Mouse (Mus musculus) intestine, embryonic 16.5 days (tissue): Measurements from ENCODE around the gene Astn1. TPM values are rescaled to one million over a fixed set of nuclear protein-coding genes. Genes with fewer than 3 reads are reported as not detected.

Experiments used
- ATAC-seq: fragments of 200-750 bp; cut with Nextera tagmentation; 2 replicates; pipeline ENCODE4 v1.8.0; 2017; ENCODE audit warnings: moderate TSS enrichment, moderate library complexity
- H3K27ac ChIP-seq: fragments of 300-500 bp; sonication (generic); 2 replicates; pipeline ENCODE4 v1.5.1; 2014; ENCODE audit warnings: mild to moderate bottlenecking, low read length
- H3K27me3 ChIP-seq: fragments of 300-500 bp; sonication (generic); replicated peaks from 2 replicates; pipeline ENCODE4 v1.6.1; 2014; ENCODE audit warnings: low read length, control low read depth, mixed read lengths; ENCODE audit not compliant: control insufficient read depth, insufficient read depth
- H3K36me3 ChIP-seq: fragments of 300-500 bp; sonication (generic); 2 replicates; pipeline ENCODE4 v1.6.1; 2014; ENCODE audit warnings: low read length, control low read depth; ENCODE audit not compliant: control insufficient read depth, insufficient read depth
- H3K4me1 ChIP-seq: fragments of 300-500 bp; sonication (generic); 2 replicates; pipeline ENCODE4 v1.6.1; 2014; ENCODE audit warnings: low read length, control low read depth, mixed read lengths; ENCODE audit not compliant: control insufficient read depth, insufficient read depth
- H3K4me2 ChIP-seq: fragments of 300-500 bp; sonication (generic); 2 replicates; pipeline ENCODE4 v1.6.1; 2014; ENCODE audit warnings: low read depth, low read length, control low read depth
- H3K4me3 ChIP-seq: fragments of 300-500 bp; sonication (generic); 2 replicates; pipeline ENCODE4 v1.5.1; 2014; ENCODE audit warnings: mild to moderate bottlenecking, low read length
- H3K9ac ChIP-seq: fragments of 300-500 bp; sonication (generic); 2 replicates; pipeline ENCODE4 v1.6.1; 2014; ENCODE audit warnings: low read depth, low read length
- H3K9me3 ChIP-seq: fragments of 300-500 bp; sonication (generic); 2 replicates; pipeline ENCODE4 v1.6.1; 2016; ENCODE audit warnings: low read length, control low read depth; ENCODE audit not compliant: control insufficient read depth
- WGBS: fragments of 180-500 bp; shearing (Covaris S2); extraction: QIAGEN DNeasy Blood & Tissue Kit; methylation state at CpG from one replicate; pipeline ENCODE4 v1.1.7; 2014; 5-methylcytosine and 5-hydroxymethylcytosine counted together
- polyA plus RNA-seq: library from polyadenylated mRNA; unstranded; fragments of >200 nt; fragmentation: Nextera tagmentation; extraction: Ambion mirVana; gene quantifications from 2 replicates; pipeline ENCODE4 v1.2.1, GENCODE M21; 2015

The Astn1 gene
- polyA plus RNA-seq, 1 experiment from 2014 or later: 0.67 TPM

- H3K4me2 ChIP-seq: no peak overlapping the region
- no peak overlapping the region for H3K4me3 ChIP-seq
- no peaks in the 10 kb centered on the region for H3K4me1 ChIP-seq
- 74% methylated on average over 4 of the region's 4 CpGs for WGBS
- H3K9me3 ChIP-seq: no peaks in the 10 kb centered on the region
- H3K36me3 ChIP-seq: no peaks in the 10 kb centered on the region
- no peak overlapping the region for H3K27ac ChIP-seq
- H3K27me3 ChIP-seq: no peaks in the 10 kb centered on the region
- no peak for ATAC-seq
- H3K9ac ChIP-seq: no peak overlapping the region
Observed at GRCm38 (mm10) chr1:158545095-158545494, 183.0 kb downstream of the Astn1 start.

DNA sequence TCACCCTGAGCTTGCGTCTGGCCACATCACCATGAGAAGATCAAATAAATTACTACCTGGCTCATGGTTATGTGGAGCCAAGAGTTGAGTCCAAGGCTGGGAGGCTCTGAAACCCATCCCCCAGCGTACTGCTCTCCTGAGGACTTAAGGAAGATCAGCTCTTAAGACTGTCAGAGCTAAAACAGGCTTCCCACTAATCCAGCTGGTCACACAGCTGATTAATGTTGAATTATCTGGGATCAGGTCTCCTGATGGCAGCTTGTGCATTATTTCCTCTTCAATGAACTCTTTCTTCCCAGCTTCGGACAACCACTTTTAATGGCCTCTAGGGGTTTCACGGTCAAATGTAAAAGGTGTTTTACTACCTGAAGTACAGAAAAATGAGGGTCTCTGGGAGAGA, 184.4 kb downstream of the Astn1 start:
- WGBS: 51% methylated on average over 4 of the region's 4 CpGs
- no peaks in the 10 kb centered on the region for H3K4me1 ChIP-seq
- ATAC-seq: no peak
- no peaks in the 10 kb centered on the region for H3K36me3 ChIP-seq
- H3K4me3 ChIP-seq: no peak overlapping the region
- H3K9me3 ChIP-seq: no peaks in the 10 kb centered on the region
- H3K27ac ChIP-seq: no peak overlapping the region
- H3K27me3 ChIP-seq: no peaks in the 10 kb centered on the region
- H3K4me2 ChIP-seq: no peak overlapping the region
- H3K9ac ChIP-seq: no peak overlapping the region

GRCm38 (mm10) chr1:158547592-158548211, 185.6 kb downstream of the Astn1 start:
- Histone ChIP-seq H3K4me2 (no peak overlapping the region), H3K4me1 (no peaks in the 10 kb centered on the region), H3K9ac (no peak overlapping the region), H3K4me3 (no peak overlapping the region), H3K27me3 (no peaks in the 10 kb centered on the region), H3K27ac (no peak overlapping the region), H3K36me3 (no peaks in the 10 kb centered on the region), H3K9me3 (no peaks in the 10 kb centered on the region)
- no peak for ATAC-seq
- WGBS: 44% methylated on average over 3 of the region's 3 CpGs

DNA sequence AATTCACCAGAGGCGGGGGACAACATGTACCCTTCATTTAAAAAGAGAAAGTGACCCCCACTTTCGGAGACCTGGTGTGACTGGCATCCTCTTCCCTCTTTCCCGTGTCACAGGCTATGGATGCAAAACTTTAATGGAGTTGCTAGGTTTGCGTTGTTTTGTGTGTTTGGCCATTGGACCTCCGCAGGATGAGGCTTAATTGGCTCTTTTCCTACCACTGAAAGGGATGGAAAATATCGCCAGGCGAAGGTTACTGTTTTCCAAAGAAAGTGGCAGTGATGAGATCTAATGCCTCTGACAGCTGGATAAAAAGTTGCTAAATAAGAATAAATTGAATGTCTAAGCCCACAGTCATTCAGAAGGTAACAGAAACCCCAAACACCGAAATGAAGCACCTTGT, 186.2 kb downstream of the Astn1 start:
- Histone ChIP-seq H3K27me3 (no peaks in the 10 kb centered on the region), H3K4me1 (no peaks in the 10 kb centered on the region), H3K27ac (no peak overlapping the region), H3K4me3 (no peak overlapping the region), H3K36me3 (no peaks in the 10 kb centered on the region), H3K4me2 (no peak overlapping the region), H3K9me3 (no peaks in the 10 kb centered on the region), H3K9ac (no peak overlapping the region)
- WGBS: 81% methylated on average over 8 of the region's 8 CpGs
- no peak for ATAC-seq

DNA sequence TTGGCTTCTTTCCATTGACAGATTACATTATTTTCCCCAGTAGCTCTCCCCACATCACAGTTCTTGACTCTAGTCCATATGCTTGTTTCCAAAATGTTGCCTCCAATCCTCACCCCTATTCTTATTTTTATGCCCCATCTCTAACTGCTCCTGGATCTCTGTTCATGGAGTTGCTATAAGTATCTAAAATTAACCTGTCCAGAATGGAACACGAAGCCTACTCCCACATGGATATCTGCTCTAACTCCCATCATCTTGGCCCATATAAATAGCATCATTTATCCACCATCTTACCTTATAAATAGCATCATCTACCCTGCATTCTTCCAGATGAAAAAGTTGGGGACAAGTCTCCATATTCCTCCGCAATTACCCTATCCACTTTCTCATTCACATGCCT, 187.5 kb downstream of the Astn1 start:
- Histone ChIP-seq H3K9ac (no peak overlapping the region), H3K27ac (no peak overlapping the region), H3K4me1 (no peaks in the 10 kb centered on the region), H3K36me3 (no peaks in the 10 kb centered on the region), H3K4me3 (no peak overlapping the region), H3K4me2 (no peak overlapping the region), H3K9me3 (no peaks in the 10 kb centered on the region), H3K27me3 (no peaks in the 10 kb centered on the region)
- no peak for ATAC-seq
- WGBS: 89% methylated on average over 2 of the region's 2 CpGs

DNA sequence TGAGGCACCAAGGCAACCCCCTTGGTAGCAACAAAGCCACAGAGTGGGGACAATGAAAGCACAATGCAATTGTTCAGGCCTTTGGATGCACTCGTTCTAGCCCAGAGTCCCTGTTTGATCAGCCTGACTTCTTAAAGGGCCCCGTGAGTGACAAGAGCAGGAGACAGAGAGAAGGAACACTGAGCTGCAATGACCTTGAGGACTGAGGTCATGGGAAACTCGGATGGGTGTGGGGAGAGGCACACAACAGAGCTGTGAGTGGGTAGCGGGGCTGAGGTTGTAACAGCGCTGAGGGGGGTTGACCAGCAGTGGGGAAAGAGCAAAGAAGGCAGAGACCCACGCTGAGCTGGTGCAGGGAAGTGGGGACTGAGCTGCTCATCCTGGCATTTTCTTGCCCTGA, 189.9 kb downstream of the Astn1 start:
- H3K27ac ChIP-seq: no peak overlapping the region
- no peaks in the 10 kb centered on the region for H3K9me3 ChIP-seq
- no peak overlapping the region for H3K9ac ChIP-seq
- H3K4me1 ChIP-seq: no peaks in the 10 kb centered on the region
- 54% methylated on average over 6 of the region's 6 CpGs for WGBS
- no peaks in the 10 kb centered on the region for H3K36me3 ChIP-seq
- no peak overlapping the region for H3K4me2 ChIP-seq
- no peak overlapping the region for H3K4me3 ChIP-seq
- ATAC-seq: no peak
- no peaks in the 10 kb centered on the region for H3K27me3 ChIP-seq

DNA sequence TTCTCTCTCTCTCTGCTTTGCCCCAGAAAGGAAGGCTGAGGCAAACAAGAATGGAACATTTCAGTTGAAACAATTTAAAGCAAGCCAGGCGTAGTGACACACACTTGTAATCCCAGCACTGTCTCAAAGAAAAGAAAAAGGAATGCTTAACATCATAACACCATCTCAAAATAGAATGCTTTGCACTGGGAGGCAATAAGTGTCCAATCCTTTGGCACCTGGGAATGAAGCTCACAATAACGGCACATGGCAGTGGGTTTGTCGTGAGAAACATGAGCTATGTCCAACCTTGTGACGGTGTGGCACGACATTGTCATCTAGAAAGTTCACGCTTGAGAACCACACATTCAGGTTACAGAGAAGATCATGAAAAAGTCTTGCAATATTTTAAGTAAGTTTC, 191.3 kb downstream of the Astn1 start:
- no peaks in the 10 kb centered on the region for H3K4me1 ChIP-seq
- ATAC-seq: no peak
- H3K4me3 ChIP-seq: no peak overlapping the region
- no peaks in the 10 kb centered on the region for H3K36me3 ChIP-seq
- no peak overlapping the region for H3K27ac ChIP-seq
- WGBS: 84% methylated on average over 6 of the region's 6 CpGs
- H3K9ac ChIP-seq: no peak overlapping the region
- no peaks in the 10 kb centered on the region for H3K27me3 ChIP-seq
- no peaks in the 10 kb centered on the region for H3K9me3 ChIP-seq
- H3K4me2 ChIP-seq: no peak overlapping the region

- Histone ChIP-seq H3K4me3 (no peak overlapping the region), H3K4me2 (no peak overlapping the region), H3K27me3 (no peaks in the 10 kb centered on the region), H3K4me1 (no peaks in the 10 kb centered on the region), H3K9ac (no peak overlapping the region), H3K27ac (no peak overlapping the region), H3K36me3 (no peaks in the 10 kb centered on the region), H3K9me3 (no peaks in the 10 kb centered on the region)
- 25% methylated on average over 6 of the region's 6 CpGs for WGBS
- no peak for ATAC-seq
Observed at GRCm38 (mm10) chr1:158554020-158554505, 192.0 kb downstream of the Astn1 start.

DNA sequence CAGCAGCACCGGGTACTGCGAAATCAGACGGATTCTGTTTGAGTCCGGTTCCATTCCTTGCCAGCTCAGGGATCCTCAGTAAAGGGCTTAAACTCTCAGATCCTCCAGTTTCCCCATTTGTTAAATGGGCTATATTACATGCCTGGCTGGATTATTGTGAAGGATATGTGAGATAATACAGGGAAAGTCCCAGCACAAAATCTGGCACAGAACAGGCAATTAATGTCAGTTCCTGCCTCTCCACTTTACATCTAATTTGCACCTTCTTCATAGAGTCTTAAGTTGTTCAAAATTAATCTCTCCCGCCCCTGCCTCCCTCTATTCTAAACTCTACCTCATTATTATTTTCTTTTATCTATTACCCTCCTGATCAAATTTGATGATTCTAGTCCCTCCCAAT, 211.1 kb downstream of the Astn1 start:
- Histone ChIP-seq H3K4me3 (no peak overlapping the region), H3K27me3 (no peaks in the 10 kb centered on the region), H3K9ac (no peak overlapping the region), H3K4me1 (no peaks in the 10 kb centered on the region), H3K9me3 (no peaks in the 10 kb centered on the region), H3K4me2 (no peak overlapping the region), H3K27ac (no peak overlapping the region), H3K36me3 (no peaks in the 10 kb centered on the region)
- ATAC-seq: no peak
- 90% methylated on average over 5 of the region's 5 CpGs for WGBS

DNA sequence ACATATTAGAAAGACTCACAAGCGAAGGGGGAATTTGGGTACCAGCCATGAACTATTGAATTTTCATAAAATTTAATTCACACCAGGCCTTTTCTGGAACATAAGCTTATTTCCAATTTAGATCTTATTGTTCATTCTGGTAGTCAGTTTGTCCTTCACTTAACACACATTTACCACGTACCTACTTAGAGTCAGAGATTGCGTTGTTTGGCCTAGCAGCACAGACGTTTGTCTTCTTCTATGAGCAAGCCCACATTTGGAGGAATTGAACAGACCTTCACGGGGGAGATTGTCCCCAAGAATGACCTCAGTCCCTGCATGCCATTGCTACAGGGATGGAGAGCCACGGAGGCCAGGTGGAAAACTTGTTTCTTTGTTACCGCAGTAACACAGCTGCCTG, 211.5 kb downstream of the Astn1 start:
- H3K27ac ChIP-seq: no peak overlapping the region

More for the DNA sequence above, 211.5 kb downstream of the Astn1 start:
- no peaks in the 10 kb centered on the region for H3K36me3 ChIP-seq
- H3K4me2 ChIP-seq: no peak overlapping the region
- H3K4me1 ChIP-seq: no peaks in the 10 kb centered on the region
- ATAC-seq: no peak
- H3K4me3 ChIP-seq: no peak overlapping the region
- 86% methylated on average over 7 of the region's 7 CpGs for WGBS
- H3K27me3 ChIP-seq: no peaks in the 10 kb centered on the region
- H3K9me3 ChIP-seq: no peaks in the 10 kb centered on the region
- no peak overlapping the region for H3K9ac ChIP-seq
